Mouse (Mus musculus) intestine, embryonic 14.5 days (tissue): ENCODE results near the gene Slc30a4. TPM values are rescaled to one million over a fixed set of nuclear protein-coding genes. Genes with fewer than 3 reads are reported as not detected.
A peak's percentile ranks its signal among the peaks of the same experiment; 100 is the strongest.

ENCODE experiments used
- ATAC-seq: fragments of 200-750 bp; cut with Nextera tagmentation; replicated peaks from 2 replicates; pipeline ENCODE4 v1.8.0; 2017; ENCODE audit warnings: low read depth, moderate number of reproducible peaks, moderate TSS enrichment, moderate library complexity; ENCODE audit not compliant: low FRiP score, low TSS enrichment
- DNase-seq: peaks from one replicate; pipeline ENCODE4 v3.0.0-alpha.2; 2018; ENCODE audit warnings: low spot score
- H3K27ac ChIP-seq: fragments of 300-500 bp; sonication (generic); 2 replicates; pipeline ENCODE4 v1.5.1; 2014; ENCODE audit warnings: low read depth, mild to moderate bottlenecking, control low read depth
- H3K27me3 ChIP-seq: fragments of 300-500 bp; sonication (generic); replicated peaks from 2 replicates; pipeline ENCODE4 v1.6.1; 2014; ENCODE audit warnings: low read length, control low read depth; ENCODE audit not compliant: control insufficient read depth, insufficient read depth
- H3K36me3 ChIP-seq: fragments of 300-500 bp; sonication (generic); 2 replicates; pipeline ENCODE4 v1.6.1; 2014; ENCODE audit warnings: low read length, control low read depth; ENCODE audit not compliant: control insufficient read depth, insufficient read depth
- H3K4me1 ChIP-seq: fragments of 300-500 bp; sonication (generic); replicated peaks from 2 replicates; pipeline ENCODE4 v1.6.1; 2014; ENCODE audit warnings: low read length, control low read depth, mixed read lengths; ENCODE audit not compliant: control insufficient read depth, insufficient read depth
- H3K4me2 ChIP-seq: fragments of 300-500 bp; sonication (generic); 2 replicates; pipeline ENCODE4 v1.6.1; 2014; ENCODE audit warnings: low read length
- H3K4me3 ChIP-seq: fragments of 300-500 bp; sonication (generic); 2 replicates; pipeline ENCODE4 v1.5.1; 2014; ENCODE audit warnings: low read depth, low read length, control low read depth, mixed read lengths
- H3K9ac ChIP-seq: fragments of 300-500 bp; sonication (generic); 2 replicates; pipeline ENCODE4 v1.6.1; 2014; ENCODE audit warnings: mild to moderate bottlenecking, low read length
- H3K9me3 ChIP-seq: fragments of 300-500 bp; sonication (generic); 2 replicates; pipeline ENCODE4 v1.6.1; 2016; ENCODE audit warnings: low read length, control low read depth; ENCODE audit not compliant: control insufficient read depth
- WGBS: fragments of 180-500 bp; shearing (Covaris S2); extraction: QIAGEN DNeasy Blood & Tissue Kit; methylation state at CpG from one replicate; pipeline ENCODE4 v1.1.7; 2014; 5-methylcytosine and 5-hydroxymethylcytosine counted together
- microRNA counts: library from miRNA; unstranded; fragments of <30 nt; microRNA quantifications from one replicate; lab custom pipeline; 2016
- microRNA-seq: library from miRNA; unstranded; fragments of <30 nt; microRNA quantifications from one replicate; pipeline ENCODE4, GENCODE M21; 2016
- polyA plus RNA-seq: library from polyadenylated mRNA; unstranded; fragments of >200 nt; fragmentation: Nextera tagmentation; extraction: Ambion mirVana; gene quantifications from 2 replicates; pipeline ENCODE4 v1.2.1, GENCODE M21; 2014

Gene Slc30a4
- polyA plus RNA-seq, 1 experiment from 2014 or later: 13.7 TPM

- Histone ChIP-seq H3K36me3 (peaks cover 5% of the 10 kb centered on the region), H3K9me3 (no peaks in the 10 kb centered on the region), H3K9ac (no peak overlapping the region), H3K4me2 (no peak overlapping the region), H3K27ac (no peak overlapping the region), H3K4me1 (no peaks in the 10 kb centered on the region), H3K4me3 (no peak overlapping the region), H3K27me3 (peaks cover 15% of the 10 kb centered on the region)
- no peak for DNase-seq
- WGBS: 29% methylated on average over 5 of the region's 5 CpGs
- ATAC-seq: no peak
Observed at GRCm38 (mm10) chr2:122638673-122639072, 63.8 kb downstream of the Slc30a4 start.

- Histone ChIP-seq H3K4me1 (no peaks in the 10 kb centered on the region), H3K27me3 (peaks cover 15% of the 10 kb centered on the region), H3K4me2 (peak overlapping the region; percentile 50), H3K9me3 (no peaks in the 10 kb centered on the region), H3K9ac (no peak overlapping the region), H3K4me3 (peak overlapping the region; percentile 34), H3K36me3 (peaks cover 11% of the 10 kb centered on the region), H3K27ac (no peak overlapping the region)
- ATAC-seq: no peak
- no peak for DNase-seq
- WGBS: 37% methylated on average over 12 of the region's 12 CpGs
Observed at GRCm38 (mm10) chr2:122638029-122638428, 64.4 kb downstream of the Slc30a4 start.

GRCm38 (mm10) chr2:122637526-122637997, 64.9 kb downstream of the Slc30a4 start:
- Histone ChIP-seq H3K27me3 (peaks cover 15% of the 10 kb centered on the region), H3K9me3 (no peaks in the 10 kb centered on the region), H3K4me2 (peak overlapping the region; percentile 50), H3K9ac (no peak overlapping the region), H3K27ac (no peak overlapping the region), H3K4me3 (peak overlapping the region; percentile 34), H3K4me1 (no peaks in the 10 kb centered on the region), H3K36me3 (peaks cover 16% of the 10 kb centered on the region)
- WGBS: 1% methylated on average over 36 of the region's 36 CpGs
- ATAC-seq: peak; percentile 73
- peak; percentile 87 for DNase-seq

- H3K4me1 ChIP-seq: peaks cover 8% of the 10 kb centered on the region
- 60% methylated on average over 3 of the region's 3 CpGs for WGBS
- no peak within 1 kb of the TSS for H3K27ac ChIP-seq
- H3K9ac ChIP-seq: no peak within 1 kb of the TSS
- H3K36me3 ChIP-seq: peaks cover 19% of the 10 kb centered on the region
- peaks cover 15% of the 10 kb centered on the region for H3K27me3 ChIP-seq
- ATAC-seq: no peak
- peak within 1 kb of the TSS; percentile 50 for H3K4me2 ChIP-seq
- peak within 1 kb of the TSS; percentile 34 for H3K4me3 ChIP-seq
- H3K9me3 ChIP-seq: no peaks in the 10 kb centered on the region
- DNase-seq: no peak
Observed at GRCm38 (mm10) chr2:122636686-122637085, 65.8 kb downstream of the Slc30a4 start, which contains the start of gene AA467197. Gene AA467197, plus strand, starts transcription at chr2:122636986.

MicroRNAs encoded within 50 kb of the gene (microRNA counts, 519-probe panel; counts per million panel counts)
- not detected for microRNA mmu-miR-147 (lab: Ali Mortazavi, UCI)

Small RNA genes within 50 kb of the gene (microRNA-seq; reads per million reads assigned to microRNA genes)
- gene Mir147: 9.8 reads per million, percentile 39 among the genes with 10 or more reads in this experiment

Other genes starting within 250 kb of the Slc30a4 start
- gene Gm14085, start 217.7 kb downstream of the Slc30a4 start, polyA plus RNA-seq: 0.08 and 0.32 TPM in 2 replicates
- 12.4 and 13.2 TPM in 2 replicates for gene Gatm, start 91.4 kb downstream of the Slc30a4 start, polyA plus RNA-seq
- 3.2 and 5.2 TPM in 2 replicates for gene AA467197, start 65.7 kb downstream of the Slc30a4 start, polyA plus RNA-seq
- 49.6 and 53.9 TPM in 2 replicates for gene Bloc1s6, start 35.8 kb upstream of the Slc30a4 start, polyA plus RNA-seq
- gene Sqor, start 62.6 kb upstream of the Slc30a4 start, polyA plus RNA-seq: 13.9 and 17.7 TPM in 2 replicates